Mouse (Mus musculus) cerebellum, postnatal 10 days (tissue): ENCODE measurements around the gene Ascc3.

ENCODE experiments used
- DNase-seq, 2 experiments: peaks; one replicate each; pipeline ENCODE4 v3.0.0; 2021; ENCODE audit warnings: mixed read lengths in 2 of 2

The Ascc3 gene

GRCm38 (mm10) chr10:50895881-50896766 is 303.7 kb downstream of the Ascc3 start:
- peak in 1 of 2 experiments; percentile 39 for DNase-seq

- no peak for DNase-seq
Measured at GRCm38 (mm10) chr10:50896767-50897390, 304.4 kb downstream of the Ascc3 start.

DNA sequence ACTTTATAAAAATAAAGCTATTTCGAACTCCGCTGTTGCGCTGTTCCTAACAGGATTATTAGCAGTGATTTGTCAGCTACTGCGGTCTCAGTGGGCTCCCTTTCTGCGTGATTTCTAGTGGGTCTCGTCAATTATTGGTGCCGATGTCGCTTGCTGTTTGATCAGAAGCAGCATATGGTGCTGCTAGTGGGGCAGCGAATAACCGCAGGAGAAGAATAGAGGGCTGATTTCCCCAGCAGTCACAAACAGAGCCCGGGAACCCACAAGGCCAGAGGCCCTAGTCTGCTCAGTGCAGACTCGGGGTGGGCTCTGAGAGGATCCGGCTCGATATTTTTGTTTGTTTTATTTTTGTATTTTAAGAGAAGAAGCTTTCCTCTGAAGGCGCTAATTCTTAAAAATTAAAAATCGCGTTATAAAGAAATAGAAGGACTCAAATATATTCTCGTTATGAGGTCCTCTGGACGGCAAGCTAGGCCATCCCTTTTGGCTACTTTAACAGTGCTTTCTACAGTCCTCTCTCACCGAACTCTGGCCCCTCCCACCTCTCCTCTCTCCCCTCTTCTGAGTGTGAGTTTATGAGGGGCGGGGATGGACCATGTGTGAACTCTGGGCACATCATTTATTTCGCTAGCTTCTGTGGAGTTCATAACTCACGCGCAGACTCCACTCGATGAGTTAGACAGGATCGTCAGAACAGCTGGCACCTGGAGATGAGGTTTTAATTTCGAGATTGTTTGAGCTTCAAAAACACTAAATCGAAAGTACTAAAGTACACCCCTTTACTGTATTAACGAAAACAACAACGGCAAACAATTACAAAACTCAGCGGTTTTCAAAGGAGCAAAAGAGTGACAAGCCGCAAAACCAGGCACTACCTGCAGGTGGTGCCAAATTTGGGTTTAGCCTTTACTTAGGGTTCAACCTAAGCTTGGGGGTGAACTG is 305.3 kb downstream of the Ascc3 start:
- DNase-seq, result peak; percentile 53 to 62

DNA sequence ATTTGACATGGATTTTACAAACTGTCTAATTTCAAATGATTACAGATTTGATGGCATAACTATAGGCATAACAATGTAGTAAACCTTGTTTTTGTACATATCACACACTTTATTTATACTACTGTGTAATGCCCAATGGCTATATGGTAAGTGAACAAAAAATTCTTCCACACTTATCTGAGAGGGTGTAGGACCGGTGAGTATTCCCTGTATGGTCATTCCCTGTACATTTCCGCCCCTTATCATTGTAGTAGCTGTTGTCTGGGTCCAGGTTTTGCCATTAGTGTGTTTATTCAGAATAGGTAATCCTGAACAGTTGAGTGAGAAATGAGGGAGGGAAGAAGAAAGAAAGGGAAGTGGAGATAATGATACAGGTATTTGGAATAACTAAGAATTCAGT is 306.2 kb downstream of the Ascc3 start:
- peak in 1 of 2 experiments; percentile 34 for DNase-seq

GRCm38 (mm10) chr10:50899846-50900745 is 307.6 kb downstream of the Ascc3 start:
- DNase-seq, result peak; percentile 12 to 53
